Mouse (Mus musculus): ENCODE measurements around the gene Birc5. TPM values are rescaled to one million over a fixed set of nuclear protein-coding genes. Genes with fewer than 3 reads are reported as not detected.

Birc5 gene
- polyA plus RNA-seq (2012): 47.2 and 54.9 TPM in 2 replicates

DNA sequence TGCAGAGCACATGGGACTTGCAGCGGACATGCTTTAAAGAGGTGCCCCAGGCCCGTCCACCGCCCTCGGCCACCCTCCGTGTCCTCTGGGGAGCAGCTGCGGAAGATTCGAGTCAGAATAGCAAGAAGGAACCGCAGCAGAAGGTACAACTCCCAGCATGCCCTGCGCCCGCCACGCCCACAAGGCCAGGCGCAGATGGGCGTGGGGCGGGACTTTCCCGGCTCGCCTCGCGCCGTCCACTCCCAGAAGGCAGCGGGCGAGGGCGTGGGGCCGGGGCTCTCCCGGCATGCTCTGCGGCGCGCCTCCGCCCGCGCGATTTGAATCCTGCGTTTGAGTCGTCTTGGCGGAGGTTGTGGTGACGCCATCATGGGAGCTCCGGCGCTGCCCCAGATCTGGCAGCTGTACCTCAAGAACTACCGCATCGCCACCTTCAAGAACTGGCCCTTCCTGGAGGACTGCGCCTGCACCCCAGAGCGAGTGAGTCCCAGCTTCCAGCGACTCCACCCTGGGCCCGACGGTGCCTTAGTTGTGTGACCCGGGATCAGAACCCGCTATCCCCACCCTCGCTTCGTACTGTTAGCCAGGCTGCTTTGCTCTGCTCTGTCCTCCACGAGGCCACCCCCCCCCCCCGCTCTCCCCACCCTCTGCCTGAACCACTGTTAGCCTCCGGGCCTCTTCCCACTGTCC, at the start of gene Birc5:
Birc5 (plus strand) TSS at position 267 of the 687 bp plus-strand sequence.
- H3K27me3 ChIP-seq (ENCODE audit: control insufficient read depth): no peaks in the 10 kb centered on the region; the same call in 1 of the 2 replicates
- H3K36me3 ChIP-seq (ENCODE audit: control insufficient read depth): peaks cover 46% of the 10 kb centered on the region
- TF ChIP-seq TAL1 (IDR thresholded peaks at IDR 0.05; ENCODE audit: low read length): no peak
- no peak for TF ChIP-seq GATA1 (IDR thresholded peaks at IDR 0.05; ENCODE audit: low read length)
- H3K4me3 ChIP-seq (replicated peaks): peak within 1 kb of the TSS; percentile 89
- H3K4me1 ChIP-seq (ENCODE audit: control insufficient read depth): peaks cover 61% of the 10 kb centered on the region
- no peaks in the 10 kb centered on the region for H3K9me3 ChIP-seq (ENCODE audit: control insufficient read depth, low read length)

GRCm38 (mm10) chr11:117800038-117800437, 49.0 kb upstream of the Birc5 start:
- peak overlapping the region; percentile 74 for H3K4me3 ChIP-seq (replicated peaks)
- no peaks in the 10 kb centered on the region for H3K27me3 ChIP-seq (ENCODE audit: control insufficient read depth)
- peaks cover 81% of the 10 kb centered on the region for H3K36me3 ChIP-seq (ENCODE audit: control insufficient read depth)
- peaks cover 87% of the 10 kb centered on the region for H3K4me1 ChIP-seq (ENCODE audit: control insufficient read depth)
- H3K9me3 ChIP-seq (ENCODE audit: control insufficient read depth, low read length): no peaks in the 10 kb centered on the region
- TF ChIP-seq GATA1 (IDR thresholded peaks at IDR 0.05; ENCODE audit: low read length): no peak
- no peak for TF ChIP-seq TAL1 (IDR thresholded peaks at IDR 0.05; ENCODE audit: low read length)

DNA sequence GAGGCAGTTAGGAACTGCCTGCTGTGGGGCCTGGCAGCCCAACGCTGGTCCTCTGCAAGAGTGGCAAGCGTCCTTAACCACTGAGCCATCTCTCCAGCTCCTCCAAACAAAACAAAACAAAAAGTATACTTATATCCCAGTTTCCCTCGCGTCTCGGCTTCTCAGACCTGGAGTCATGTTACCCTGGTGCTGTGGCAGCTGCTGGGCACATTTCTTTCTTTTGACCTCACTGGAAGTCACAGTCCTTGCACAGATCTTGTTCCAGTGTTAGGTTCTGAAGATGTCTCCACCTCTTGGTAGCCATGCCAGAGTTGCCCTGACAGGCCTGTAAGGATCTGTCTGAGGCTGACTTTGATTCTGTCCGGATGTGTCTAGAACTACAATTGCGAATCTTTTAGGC, 47.4 kb upstream of the Birc5 start:
- Histone ChIP-seq H3K4me1 (ENCODE audit: control insufficient read depth) (peaks cover 88% of the 10 kb centered on the region), H3K36me3 (ENCODE audit: control insufficient read depth) (peaks cover 90% of the 10 kb centered on the region)

DNA sequence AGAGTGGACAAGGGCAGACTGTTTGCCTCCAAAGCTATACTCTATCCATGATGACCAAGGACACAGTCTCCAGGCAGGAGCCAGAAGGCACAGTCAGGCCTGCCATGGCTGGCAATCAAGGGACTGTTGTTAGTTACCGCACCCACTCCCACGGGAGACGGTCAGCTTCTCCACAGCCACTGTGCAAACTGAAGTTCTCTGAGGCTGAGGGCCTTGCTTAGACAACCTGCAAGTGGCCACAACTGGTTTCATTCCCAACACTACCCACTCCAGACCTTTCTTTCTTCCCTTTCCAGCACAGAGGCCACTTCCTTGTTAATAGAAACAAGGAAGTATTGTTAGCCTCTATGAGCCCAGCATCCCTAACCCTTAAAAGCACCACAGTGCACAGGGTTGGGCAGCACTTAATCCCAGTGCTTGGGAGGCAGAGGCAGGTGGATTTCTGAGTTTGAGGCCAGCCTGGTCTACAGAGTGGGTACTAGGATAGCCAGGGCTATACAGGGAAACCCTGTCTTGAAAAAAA, 45.8 kb upstream of the Birc5 start:
- Histone ChIP-seq H3K36me3 (ENCODE audit: control insufficient read depth) (peaks cover 100% of the 10 kb centered on the region), H3K4me1 (ENCODE audit: control insufficient read depth) (peaks cover 90% of the 10 kb centered on the region), H3K27me3 (ENCODE audit: control insufficient read depth) (no peaks in the 10 kb centered on the region; the same call in 1 of the 2 replicates), H3K4me3 (replicated peaks) (peak overlapping the region; percentile 74), H3K9me3 (ENCODE audit: control insufficient read depth, low read length) (no peaks in the 10 kb centered on the region)
- no peak for TF ChIP-seq GATA1 (IDR thresholded peaks at IDR 0.05; ENCODE audit: low read length)
- TF ChIP-seq TAL1 (IDR thresholded peaks at IDR 0.05; ENCODE audit: low read length): no peak

More for the DNA sequence above, 47.4 kb upstream of the Birc5 start:
- Histone ChIP-seq H3K4me3 (replicated peaks) (peak overlapping the region; percentile 74), H3K9me3 (ENCODE audit: control insufficient read depth, low read length) (no peaks in the 10 kb centered on the region), H3K27me3 (ENCODE audit: control insufficient read depth) (no peaks in the 10 kb centered on the region; the same call in 1 of the 2 replicates)
- TF ChIP-seq TAL1 (IDR thresholded peaks at IDR 0.05; ENCODE audit: low read length) (no peak), GATA1 (IDR thresholded peaks at IDR 0.05; ENCODE audit: low read length) (no peak)

GRCm38 (mm10) chr11:117806781-117807180, 42.3 kb upstream of the Birc5 start:
- Histone ChIP-seq H3K36me3 (ENCODE audit: control insufficient read depth) (peaks cover 100% of the 10 kb centered on the region), H3K4me1 (ENCODE audit: control insufficient read depth) (peaks cover 91% of the 10 kb centered on the region), H3K27me3 (ENCODE audit: control insufficient read depth) (no peaks in the 10 kb centered on the region; the same call in 1 of the 2 replicates), H3K9me3 (ENCODE audit: control insufficient read depth, low read length) (no peaks in the 10 kb centered on the region), H3K4me3 (replicated peaks) (no peak overlapping the region)
- TF ChIP-seq TAL1 (IDR thresholded peaks at IDR 0.05; ENCODE audit: low read length) (no peak), GATA1 (IDR thresholded peaks at IDR 0.05; ENCODE audit: low read length) (no peak)

- TF ChIP-seq TAL1 (IDR thresholded peaks at IDR 0.05; ENCODE audit: low read length) (no peak), GATA1 (IDR thresholded peaks at IDR 0.05; ENCODE audit: low read length) (no peak)
- Histone ChIP-seq H3K4me3 (replicated peaks) (peak within 1 kb of the TSS; percentile 77), H3K27me3 (ENCODE audit: control insufficient read depth) (no peaks in the 10 kb centered on the region; the same call in 1 of the 2 replicates), H3K4me1 (ENCODE audit: control insufficient read depth) (peaks cover 91% of the 10 kb centered on the region), H3K36me3 (ENCODE audit: control insufficient read depth) (peaks cover 100% of the 10 kb centered on the region), H3K9me3 (ENCODE audit: control insufficient read depth, low read length) (no peaks in the 10 kb centered on the region)
Observed at GRCm38 (mm10) chr11:117809407-117810311, 39.4 kb upstream of the Birc5 start, which contains the start of the genes Gm20708 and Syngr2. Gene Gm20708 (plus strand): TSS chr11:117809668. Gene Syngr2 (plus strand): TSS chr11:117809668.

DNA sequence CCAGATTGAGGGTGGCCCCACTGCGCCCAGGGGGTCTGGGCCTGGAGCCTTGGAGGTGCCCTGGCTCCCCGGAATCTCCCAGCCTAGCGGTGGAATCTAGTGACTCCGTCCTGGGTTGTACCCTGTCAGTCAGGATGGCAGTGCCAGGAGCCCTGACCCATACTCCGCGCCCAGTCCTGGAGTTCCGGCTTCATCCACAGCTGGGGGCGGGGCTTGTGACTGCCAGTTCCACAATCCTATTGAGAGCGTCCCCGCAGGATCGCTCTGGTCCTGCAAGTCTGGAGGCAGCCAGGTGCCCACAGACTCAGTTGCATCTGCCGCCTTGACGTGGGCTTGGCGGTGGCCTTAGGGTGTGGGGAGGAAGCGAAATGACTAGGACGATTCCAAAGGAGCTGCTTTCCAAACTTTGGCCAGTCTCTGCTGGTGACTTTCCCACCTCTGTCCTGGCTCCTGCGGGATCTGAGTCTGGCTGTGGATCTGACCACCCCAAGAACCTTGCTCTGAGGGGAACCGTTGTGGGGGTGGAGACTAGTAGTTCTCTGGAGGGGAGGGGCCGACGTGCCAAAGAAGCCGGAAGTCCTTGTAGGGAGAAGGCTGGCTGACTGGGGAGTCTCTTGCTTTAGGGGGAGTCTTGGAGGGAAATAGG, 38.5 kb upstream of the Birc5 start:
- H3K36me3 ChIP-seq (ENCODE audit: control insufficient read depth): peaks cover 100% of the 10 kb centered on the region
- TF ChIP-seq TAL1 (IDR thresholded peaks at IDR 0.05; ENCODE audit: low read length) (no peak), GATA1 (IDR thresholded peaks at IDR 0.05; ENCODE audit: low read length) (no peak)
- peaks cover 90% of the 10 kb centered on the region for H3K4me1 ChIP-seq (ENCODE audit: control insufficient read depth)

GRCm38 (mm10) chr11:117813867-117814266, 35.2 kb upstream of the Birc5 start:
- H3K4me1 ChIP-seq (ENCODE audit: control insufficient read depth): peaks cover 86% of the 10 kb centered on the region
- TF ChIP-seq TAL1 (IDR thresholded peaks at IDR 0.05; ENCODE audit: low read length) (no peak), GATA1 (IDR thresholded peaks at IDR 0.05; ENCODE audit: low read length) (no peak)

More for the DNA sequence above, 38.5 kb upstream of the Birc5 start:
- Histone ChIP-seq H3K4me3 (replicated peaks) (peak overlapping the region; percentile 77), H3K9me3 (ENCODE audit: control insufficient read depth, low read length) (no peaks in the 10 kb centered on the region), H3K27me3 (ENCODE audit: control insufficient read depth) (no peaks in the 10 kb centered on the region; the same call in 1 of the 2 replicates)

More at GRCm38 (mm10) chr11:117813867-117814266, 35.2 kb upstream of the Birc5 start:
- Histone ChIP-seq H3K4me3 (replicated peaks) (no peak overlapping the region), H3K9me3 (ENCODE audit: control insufficient read depth, low read length) (no peaks in the 10 kb centered on the region), H3K27me3 (ENCODE audit: control insufficient read depth) (no peaks in the 10 kb centered on the region), H3K36me3 (ENCODE audit: control insufficient read depth) (peaks cover 100% of the 10 kb centered on the region)
